Mouse (Mus musculus) embryonic stem cell, embryonic (primary cell): ENCODE measurements around the gene Tmem11.

Experiments used
- CTCF ChIA-PET, 4 experiments: fragments of 300-600 bp in 2 of 4; fragments of 350-600 bp in 2 of 4; sonication (Branson Sonifier 250); formaldehyde crosslinking; loops; one replicate each; lab custom pipeline; 2022; ENCODE audit warnings: inconsistent platforms in 2 of 4; lab: Charles Lee
- POLR2A ChIA-PET, 4 experiments: fragments of 300-600 bp in 2 of 4; fragments of 350-600 bp in 2 of 4; sonication (Branson Sonifier 250); formaldehyde crosslinking; loops; one replicate each; lab custom pipeline; 2022; ENCODE audit warnings: antibody characterized with exemption in 4 of 4, inconsistent platforms in 1 of 4; lab: Charles Lee

The Tmem11 gene

DNA sequence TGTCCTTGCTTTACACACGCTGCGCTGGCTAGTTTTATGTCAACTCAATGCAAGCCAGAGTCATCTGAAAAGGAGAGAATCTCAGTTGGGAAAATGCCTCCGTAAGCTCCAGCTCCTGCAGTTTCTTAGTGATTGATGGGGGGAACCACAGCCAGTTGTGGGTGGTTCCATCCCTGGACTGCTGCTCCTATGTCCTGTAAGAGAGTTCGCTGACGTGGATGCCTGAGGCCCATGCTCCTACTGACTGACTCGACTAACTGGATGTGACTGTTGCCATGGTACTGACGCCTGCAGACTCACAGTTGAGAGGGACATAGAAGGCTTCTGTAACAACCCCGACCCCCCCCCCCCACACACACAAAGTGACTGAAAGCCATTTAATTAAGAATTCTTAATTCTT lies 11.2 kb downstream of the Tmem11 start:
- ChIA-PET POLR2A (interaction anchor here in 2 of 4 experiments (1.3 to 6.8 kb wide), 7 partner anchors 7 to 57 kb away, joined by 3 to 147 read pairs (median 4); partner anchors contain the start of genes Shmt1 (in 1 of the 2) and Tmem11 (in 1 of the 2)), CTCF (no interaction called here)

DNA sequence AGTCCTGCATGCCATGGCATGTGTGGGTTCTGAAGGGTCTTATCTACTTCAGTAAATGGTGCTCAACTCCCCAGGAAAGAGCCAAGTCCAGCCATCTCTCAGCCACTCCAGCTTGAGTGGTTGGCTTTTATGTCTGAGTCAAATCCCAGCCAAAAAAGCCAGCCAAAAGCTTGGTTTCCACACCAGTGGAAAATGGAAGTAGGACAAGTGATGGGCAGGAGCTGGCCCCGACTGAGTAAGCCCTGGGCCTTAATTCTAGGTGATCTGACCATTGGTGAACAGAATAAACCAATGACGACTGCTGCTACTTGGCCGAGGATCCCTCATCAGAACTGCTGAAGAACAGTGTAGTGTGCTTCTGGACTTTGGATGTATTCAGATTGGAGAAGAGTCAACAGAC lies 11.6 kb downstream of the Tmem11 start:
- CTCF ChIA-PET = no interaction called here
- POLR2A ChIA-PET = interaction anchor here in 2 of 4 experiments (1.3 to 6.8 kb wide), 8 partner anchors 8 to 57 kb away, joined by 3 to 147 read pairs (median 6); partner anchors contain the start of genes Tmem11 (in 2 of the 2) and Shmt1 (in 1 of the 2)

DNA sequence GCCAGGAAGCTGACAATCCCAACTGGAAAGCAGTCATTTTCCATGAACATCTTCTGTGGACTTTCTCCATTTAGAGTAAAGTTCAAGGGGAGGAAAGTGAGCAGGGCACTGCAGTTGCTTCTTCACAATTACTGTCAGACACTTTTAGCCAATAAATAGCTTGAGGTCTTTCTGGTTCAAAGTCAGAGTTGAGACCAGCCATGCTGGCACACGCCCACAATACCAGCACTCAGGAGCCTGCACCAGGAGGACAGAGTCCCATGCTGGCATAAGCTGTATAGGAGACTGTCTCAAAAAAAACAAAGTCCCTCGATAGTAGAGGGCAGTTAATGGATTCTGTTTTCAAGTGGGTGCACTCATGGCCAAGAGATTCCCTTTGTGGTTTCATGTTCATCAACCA lies 13.1 kb downstream of the Tmem11 start:
- ChIA-PET POLR2A (interaction anchor here in 3 of 4 experiments (0.6 to 6.8 kb wide), 15 partner anchors 8 to 146 kb away, joined by 3 to 147 read pairs (median 5); partner anchors contain the start of genes Dhrs7b (in 2 of the 3), Tmem11 (in 2 of the 3) and Shmt1 (in 1 of the 3)), CTCF (interaction anchor here in 2 of 4 experiments (0.6 to 1.0 kb wide), 2 partner anchors 13 to 329 kb away, joined by 3 read pairs; partner anchors contain the start of gene Tmem11 (in 1 of the 2))

DNA sequence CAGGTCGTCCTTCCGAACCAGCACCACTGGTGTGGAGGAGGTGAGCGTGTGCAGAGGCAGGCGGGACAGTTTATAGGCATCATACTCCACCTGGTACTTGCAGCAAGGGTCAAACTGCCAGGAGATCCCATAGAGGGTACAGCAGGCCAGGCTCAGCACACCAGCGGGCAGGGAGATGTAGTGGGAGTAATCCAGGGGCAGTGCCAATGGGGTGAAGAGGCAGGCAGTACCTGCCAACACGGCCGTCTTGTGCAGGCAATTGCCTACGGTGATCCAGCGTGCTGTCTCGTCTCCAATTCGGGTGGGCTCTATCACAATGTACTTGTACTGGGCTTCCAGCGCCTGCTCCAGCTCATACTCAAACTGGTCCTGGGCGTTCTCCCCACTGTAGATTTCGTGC lies 14.2 kb downstream of the Tmem11 start:
- ChIA-PET POLR2A (interaction anchor here in 3 of 4 experiments (0.6 to 6.8 kb wide), 20 partner anchors 10 to 126 kb away, joined by 3 to 147 read pairs (median 5); partner anchors contain the start of genes Tmem11 (in 3 of the 3), Dhrs7b (in 2 of the 3), Shmt1 (in 1 of the 3) and Smcr8 (in 1 of the 3)), CTCF (interaction anchor here in 1 of 4 experiments (0.6 kb wide), 1 partner anchor 31 kb away, joined by 3 read pairs; no protein-coding TSS in a partner anchor)

DNA sequence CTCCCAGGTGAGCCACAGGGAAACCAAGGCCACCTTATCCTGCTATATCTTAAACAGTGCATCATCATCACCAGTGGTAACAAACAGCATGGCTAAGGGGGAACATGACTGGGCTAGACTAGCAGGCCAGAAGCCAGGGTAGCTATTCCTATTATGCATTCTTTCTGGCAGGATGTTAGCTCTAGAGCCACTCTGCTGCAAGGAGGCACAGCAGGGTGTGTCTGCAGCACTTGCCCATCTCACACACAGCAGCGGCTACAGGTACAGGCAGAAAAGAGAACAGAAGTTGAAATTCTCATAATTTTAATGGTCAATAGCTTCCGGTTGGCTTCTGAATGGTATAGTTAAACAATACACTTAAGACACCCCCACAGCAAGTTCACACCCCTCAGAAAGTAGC lies 14.9 kb downstream of the Tmem11 start:
- POLR2A ChIA-PET = interaction anchor here (0.6 to 6.8 kb wide), 28 partner anchors 9 to 225 kb away, joined by 3 to 147 read pairs (median 4); partner anchors contain the start of genes Tmem11 (in 3 of the 4), Dhrs7b (in 2 of the 4), Shmt1 (in 2 of the 4) and Llgl1 (in 1 of the 4)
- CTCF ChIA-PET = interaction anchor here in 1 of 4 experiments (1.0 kb wide), 1 partner anchor 161 kb away, joined by 4 read pairs; no protein-coding TSS in a partner anchor

DNA sequence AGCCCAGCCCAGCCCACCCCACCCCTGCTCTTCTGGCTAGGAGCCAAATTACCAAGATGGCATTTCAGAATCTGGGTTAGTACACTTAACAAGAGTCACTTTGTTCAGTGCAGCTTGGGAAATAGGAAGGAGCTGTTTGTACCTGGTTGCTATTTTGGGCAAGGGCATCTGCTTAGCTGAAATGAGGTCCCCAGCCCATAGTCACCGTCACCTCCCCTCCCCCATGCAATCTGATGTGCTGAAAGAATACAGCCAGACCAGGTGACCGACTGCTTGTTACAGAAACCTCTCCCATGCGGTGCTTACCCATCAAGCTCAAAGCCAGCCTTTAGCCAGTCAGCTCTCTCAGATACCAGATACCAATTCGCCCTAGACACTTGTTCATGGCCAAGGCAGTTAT lies 15.9 kb downstream of the Tmem11 start:
- ChIA-PET POLR2A (interaction anchor here (0.9 to 6.8 kb wide), 24 partner anchors 8 to 226 kb away, joined by 3 to 147 read pairs (median 6); partner anchors contain the start of genes Dhrs7b (in 2 of the 4), Shmt1 (in 2 of the 4), Tmem11 (in 2 of the 4) and Llgl1 (in 1 of the 4)), CTCF (interaction anchor here in 2 of 4 experiments (0.6 to 1.0 kb wide), 4 partner anchors 23 to 993 kb away, joined by 4 to 7 read pairs (median 4); no protein-coding TSS in a partner anchor)

DNA sequence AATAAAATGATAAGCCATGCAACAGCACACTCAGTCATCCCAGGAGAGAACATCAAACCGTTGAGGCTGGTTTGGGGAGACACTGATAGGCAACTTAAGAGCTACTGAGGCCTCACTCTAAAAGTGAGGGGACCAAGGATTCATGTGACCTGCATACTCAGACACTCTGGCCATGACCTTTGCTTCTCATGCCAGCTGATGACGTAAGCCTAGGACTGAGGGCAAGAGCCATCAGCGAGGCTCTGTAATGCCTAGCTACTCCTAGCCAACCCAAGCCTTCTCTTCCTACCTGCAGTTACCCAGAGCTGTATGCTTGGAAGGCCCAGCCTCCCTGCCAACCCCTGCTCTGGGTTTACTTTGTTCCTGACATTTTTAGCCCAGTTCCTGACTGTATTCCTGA lies 17.1 kb downstream of the Tmem11 start:
- CTCF ChIA-PET = no interaction called here
- POLR2A ChIA-PET = interaction anchor here in 3 of 4 experiments (0.9 to 6.8 kb wide), 11 partner anchors 9 to 80 kb away, joined by 4 to 147 read pairs (median 8); partner anchors contain the start of genes Shmt1 (in 1 of the 3) and Tmem11 (in 1 of the 3)

DNA sequence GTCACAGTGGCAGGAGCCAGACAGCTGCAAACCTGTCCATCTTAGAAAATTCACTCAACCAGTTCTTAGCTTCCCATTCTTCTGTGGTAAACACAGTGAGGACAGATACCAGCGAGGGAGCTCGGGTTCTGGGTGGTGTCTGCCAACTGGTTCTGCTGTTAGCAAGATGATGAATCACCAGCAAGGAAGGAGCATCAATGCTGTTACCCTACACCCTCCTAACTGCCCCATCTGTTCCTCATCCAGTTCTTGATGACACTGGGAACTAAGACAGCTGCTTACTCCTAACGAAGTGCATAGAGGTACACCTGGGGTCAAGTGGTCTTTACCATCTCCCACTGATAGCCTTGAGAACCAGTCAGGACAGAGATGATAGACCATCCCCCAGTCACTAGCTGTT lies 22.5 kb downstream of the Tmem11 start:
- CTCF ChIA-PET = interaction anchor here in 1 of 4 experiments (1.0 kb wide), 1 partner anchor 97 kb away, joined by 3 read pairs; no protein-coding TSS in a partner anchor
- POLR2A ChIA-PET = interaction anchor here in 2 of 4 experiments (0.8 to 9.2 kb wide), 9 partner anchors 10 to 57 kb away, joined by 3 to 60 read pairs (median 7); partner anchors contain the start of gene Tmem11 (in 1 of the 2)

DNA sequence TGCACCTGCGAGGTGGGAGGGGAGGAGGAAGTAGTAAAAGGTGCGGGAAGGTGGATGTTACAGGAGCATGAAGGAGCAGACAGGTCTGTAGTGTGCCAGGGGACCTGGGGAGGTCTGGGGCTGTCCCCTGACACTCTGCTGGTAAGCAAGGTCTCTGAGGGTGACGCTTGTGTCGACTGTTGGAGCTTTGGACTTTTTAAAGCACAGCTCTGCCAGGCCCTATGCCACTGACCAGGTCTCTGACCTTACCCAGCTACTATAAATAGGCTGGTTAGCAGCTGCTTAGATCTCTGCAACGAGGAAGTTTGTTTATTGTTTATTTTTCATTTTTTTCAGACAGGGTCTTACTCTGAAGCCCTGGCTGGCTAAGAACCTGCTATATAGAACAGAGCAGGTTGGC lies 33.7 kb downstream of the Tmem11 start:
- CTCF ChIA-PET = interaction anchor here in 2 of 4 experiments (0.7 to 1.1 kb wide), 2 partner anchors 34 to 41 kb away, joined by 3 read pairs; partner anchors contain the start of gene Tmem11 (in 1 of the 2)
- POLR2A ChIA-PET = interaction anchor here (0.6 to 14.8 kb wide), 24 partner anchors 8 to 308 kb away, joined by 3 to 175 read pairs (median 6); partner anchors contain the start of genes Dhrs7b (in 3 of the 4), Shmt1 (in 2 of the 4), Map2k3 (in 1 of the 4) and Tmem11 (in 1 of the 4)

DNA sequence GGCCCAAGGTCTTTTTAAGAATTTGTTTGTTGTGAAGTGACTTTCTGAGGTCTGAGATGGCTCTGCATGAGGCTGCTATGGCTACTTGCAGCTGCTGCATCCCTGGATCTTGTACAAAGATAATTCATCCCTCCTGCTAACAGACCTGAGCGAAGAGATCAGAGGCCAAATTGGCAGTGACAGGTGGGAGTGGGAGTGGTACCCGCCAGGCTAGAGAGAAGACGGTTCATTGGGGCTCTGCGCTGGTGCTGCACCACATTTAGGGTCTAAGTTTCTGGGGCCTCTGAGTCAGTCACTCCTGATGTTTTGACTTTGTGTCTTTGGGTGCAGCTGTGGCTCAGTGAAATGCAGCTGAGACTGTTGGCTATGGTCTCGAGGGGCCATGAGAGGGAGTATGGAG lies 35.7 kb downstream of the Tmem11 start:
- CTCF ChIA-PET = interaction anchor here in 2 of 4 experiments (0.6 to 2.0 kb wide), 4 partner anchors 16 to 536 kb away, joined by 3 to 10 read pairs (median 4); partner anchors contain the start of gene Tmem11 (in 1 of the 2)
- POLR2A ChIA-PET = interaction anchor here in 3 of 4 experiments (0.6 to 14.8 kb wide), 30 partner anchors 12 to 559 kb away, joined by 3 to 175 read pairs (median 6); partner anchors contain the start of genes Dhrs7b (in 3 of the 3), Shmt1 (in 2 of the 3), Tmem11 (in 2 of the 3) and Llgl1 (in 1 of the 3)

DNA sequence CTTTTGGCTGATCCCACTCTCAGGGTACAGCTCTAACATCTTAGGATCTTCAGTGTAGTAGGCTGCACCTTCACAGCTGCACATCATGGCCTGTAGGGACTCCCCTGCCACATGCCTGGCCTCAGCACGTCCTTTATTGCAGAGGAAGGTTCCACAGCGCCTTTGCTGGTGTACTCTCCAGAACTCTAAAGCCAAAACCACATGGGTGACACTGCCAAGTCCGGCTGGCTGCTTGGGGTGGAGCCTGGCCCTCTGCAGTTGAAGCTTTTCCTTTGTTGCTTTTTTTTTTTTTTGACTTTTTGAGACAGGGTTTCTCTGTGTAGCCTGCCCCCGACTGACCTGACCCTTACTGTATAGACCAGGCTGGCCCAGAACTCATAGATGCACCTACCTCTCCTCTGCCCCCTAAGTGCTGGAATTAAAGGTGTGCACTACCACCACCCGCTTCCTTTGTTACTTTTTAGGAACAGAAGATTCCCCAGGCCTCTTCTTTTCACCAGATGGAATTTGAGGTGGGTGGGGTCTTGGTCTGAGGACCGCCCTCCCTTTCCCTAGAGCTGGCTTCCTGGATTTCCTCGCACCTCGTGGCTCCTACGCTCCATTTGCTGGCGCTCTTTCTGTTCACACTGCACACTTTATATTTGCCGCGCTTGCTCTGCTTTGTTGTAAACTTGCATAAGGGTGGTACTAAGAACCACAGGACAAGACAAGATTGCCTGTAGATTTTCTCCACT lies 37.4 kb downstream of the Tmem11 start:
- POLR2A ChIA-PET = interaction anchor here in 3 of 4 experiments (0.6 to 14.8 kb wide), 39 partner anchors 9 to 304 kb away, joined by 3 to 175 read pairs (median 5); partner anchors contain the start of genes Dhrs7b (in 3 of the 3), Llgl1 (in 2 of the 3), Shmt1 (in 2 of the 3) and Tmem11 (in 2 of the 3)
- CTCF ChIA-PET = interaction anchor here in 3 of 4 experiments (0.6 to 2.5 kb wide), 11 partner anchors 8 to 841 kb away, joined by 3 to 11 read pairs (median 3); partner anchors contain the start of genes Dhrs7b (in 1 of the 3) and Tmem11 (in 1 of the 3)

DNA sequence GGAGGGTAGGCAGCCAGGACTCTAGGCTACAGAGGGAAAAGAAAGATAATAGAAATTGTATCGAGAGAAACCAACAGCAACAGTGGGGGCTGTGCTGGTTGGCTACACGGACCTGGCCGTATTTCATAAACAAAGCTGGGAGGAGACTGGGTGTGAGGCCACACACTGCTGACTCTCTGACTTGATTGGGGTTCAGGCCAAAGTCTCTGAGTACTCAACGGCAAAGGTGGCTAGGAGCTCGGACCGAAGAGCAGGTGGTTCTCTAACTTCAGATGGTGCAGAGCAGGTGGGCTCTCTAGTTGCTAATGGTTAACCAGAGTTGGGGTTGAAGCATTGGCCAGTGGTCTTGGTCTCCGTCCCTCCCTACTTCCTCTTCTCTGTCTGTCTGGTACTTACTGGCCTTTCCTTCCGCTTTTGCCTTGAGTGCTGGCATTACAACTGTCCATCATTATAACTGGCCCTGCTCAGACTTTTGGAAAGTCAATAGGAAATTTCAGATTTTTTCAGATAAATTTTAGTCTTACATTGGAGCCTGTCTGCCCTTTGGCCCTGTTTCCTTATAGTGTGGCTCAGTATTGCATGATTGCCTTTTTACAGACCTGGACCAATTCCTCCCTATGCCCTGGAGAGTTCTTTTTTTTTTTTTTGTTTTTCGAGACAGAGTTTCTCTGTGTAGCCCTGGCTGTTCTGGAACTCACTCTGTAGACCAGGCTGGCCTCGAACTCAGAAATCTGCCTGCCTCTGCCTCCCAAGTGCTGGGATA lies 41.2 kb downstream of the Tmem11 start:
- POLR2A ChIA-PET = interaction anchor here in 3 of 4 experiments (0.6 to 14.8 kb wide), 20 partner anchors 7 to 301 kb away, joined by 3 to 175 read pairs (median 4); partner anchors contain the start of genes Dhrs7b (in 2 of the 3), Shmt1 (in 2 of the 3), Mief2 (in 1 of the 3) and Smcr8 (in 1 of the 3)
- CTCF ChIA-PET = interaction anchor here in 1 of 4 experiments (0.6 kb wide), 2 partner anchors 12 to 1442 kb away, joined by 3 read pairs; no protein-coding TSS in a partner anchor

DNA sequence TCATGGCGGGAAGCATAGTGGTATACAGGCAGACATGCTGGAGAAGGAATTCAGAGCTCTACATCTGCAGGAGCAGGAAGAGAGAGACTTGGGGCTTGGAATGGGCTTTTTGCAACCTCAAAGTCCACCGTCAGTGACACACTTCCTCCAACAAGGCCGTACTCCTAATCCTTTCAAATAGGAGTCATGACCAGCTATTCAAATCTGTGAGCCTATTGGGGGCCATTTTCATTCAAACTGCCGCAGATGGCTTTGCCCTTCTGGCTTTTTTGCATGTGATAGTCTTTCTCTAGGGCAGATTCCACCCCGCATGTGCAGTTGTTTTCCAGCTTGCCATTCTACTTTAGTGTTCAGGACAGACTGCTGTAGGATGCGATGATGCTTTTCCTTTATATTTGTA lies 42.2 kb downstream of the Tmem11 start:
- ChIA-PET POLR2A (interaction anchor here in 3 of 4 experiments (0.5 to 2.5 kb wide), 22 partner anchors 8 to 748 kb away, joined by 3 to 11 read pairs (median 4); partner anchors contain the start of genes Shmt1 (in 2 of the 3), Tmem11 (in 2 of the 3), Mief2 (in 1 of the 3) and Smcr8 (in 1 of the 3)), CTCF (interaction anchor here in 1 of 4 experiments (1.3 kb wide), 1 partner anchor 117 kb away, joined by 3 read pairs; no protein-coding TSS in a partner anchor)

DNA sequence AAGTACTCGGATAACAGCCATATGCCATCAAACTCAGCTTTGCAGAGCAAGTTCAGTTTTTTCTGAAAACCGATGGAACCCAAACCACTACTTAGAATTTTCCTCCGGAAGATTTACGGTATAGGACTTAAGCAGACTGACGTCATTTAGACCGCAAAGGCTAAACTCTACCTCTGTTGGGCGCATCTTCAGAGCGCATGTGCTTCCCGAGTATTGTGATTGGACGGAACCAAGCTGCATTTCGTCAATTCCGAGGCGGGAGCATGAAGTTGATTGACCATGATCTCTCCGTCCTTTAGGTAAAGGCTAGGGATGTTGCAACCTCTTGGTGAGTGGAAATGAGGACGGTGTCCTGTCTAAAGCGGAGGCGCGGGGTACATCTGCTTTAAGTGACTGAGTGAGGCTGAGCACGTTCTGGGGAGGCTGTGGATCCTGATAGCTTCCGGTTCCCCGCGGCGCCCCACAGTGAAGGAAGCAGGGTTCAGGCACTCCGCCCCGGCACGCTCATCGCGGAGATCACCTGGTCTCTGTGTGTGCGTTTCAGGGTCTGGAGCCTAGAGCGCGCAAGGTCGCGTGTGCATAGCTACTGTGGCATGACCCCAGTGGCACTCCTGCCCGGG lies 48.5 kb downstream of the Tmem11 start, which contains the start of gene Dhrs7b:
Gene Dhrs7b, plus strand, starts transcription at position 199 of the 620 bp plus-strand sequence.
- ChIA-PET CTCF (interaction anchor here in 2 of 4 experiments (0.7 to 2.3 kb wide), 10 partner anchors 10 to 132 kb away, joined by 3 to 14 read pairs (median 4); partner anchors contain the start of genes Tmem11 (in 2 of the 2) and Shmt1 (in 1 of the 2)), POLR2A (interaction anchor here (0.5 to 9.7 kb wide), 87 partner anchors 8 to 293 kb away, joined by 3 to 175 read pairs (median 4); partner anchors contain the start of genes Shmt1 (in 3 of the 4), Smcr8 (in 3 of the 4), Top3a (in 3 of the 4) and Map2k3 (in 2 of the 4))

DNA sequence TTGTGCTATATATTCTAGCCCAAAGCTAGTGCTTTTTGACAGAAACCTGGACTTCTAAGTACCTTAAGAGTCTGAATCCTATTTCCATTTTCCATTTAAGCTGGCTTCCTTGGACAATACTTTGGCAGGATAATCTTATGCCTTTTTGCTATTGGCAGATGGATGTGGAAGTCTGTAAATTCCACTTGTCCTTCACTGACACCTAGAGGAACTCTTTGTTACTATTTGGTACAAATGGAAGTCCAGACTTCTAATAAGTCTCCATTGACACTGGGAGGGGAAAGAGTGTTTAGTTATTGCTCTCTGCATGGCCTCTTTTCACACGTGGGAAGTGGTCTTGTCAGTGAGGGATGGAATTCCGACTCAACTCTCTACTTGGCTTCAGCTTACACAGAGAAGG lies 50.2 kb downstream of the Tmem11 start:
- POLR2A ChIA-PET = interaction anchor here in 2 of 4 experiments (0.6 to 9.7 kb wide), 7 partner anchors 17 to 154 kb away, joined by 3 to 175 read pairs (median 20); partner anchors contain the start of genes Shmt1 (in 2 of the 2) and Tmem11 (in 1 of the 2)
- CTCF ChIA-PET = no interaction called here
